11 mouse cellular contexts compared by ENCODE assay signal in genomic region chr7:44475046-44475614, GRCm38 (mm10). TPM values are rescaled to one million over a fixed set of nuclear protein-coding genes. Genes with fewer than 3 reads are reported as not detected.
DNase-seq lines count a peak whose midpoint lies in the region; ATAC-seq lines count a peak whose summit lies in the region.
"Had no signal": no experiment of that assay in that cellular context is flagged by ENCODE, and none has a peak within 500 bp of the region (broad histone marks: within the 10 kb centered on the region; RNA-seq: fewer than 3 reads in every experiment).

No protein-coding gene starts in this region.

- H3K27ac ChIP-seq in heart, embryonic 11.5 days (ENCODE audit: low read depth, low read length) = peak overlapping the region; percentile 100
- H3K27ac ChIP-seq in forebrain, embryonic 13.5 days = peak overlapping the region; percentile 55
- no peak overlapping the region for H3K27ac ChIP-seq in limb, embryonic 13.5 days

- H3K9me3 ChIP-seq in heart, embryonic 11.5 days (replicated peaks; ENCODE audit: control insufficient read depth, low read length) = no peaks in the 10 kb centered on the region
- no peaks in the 10 kb centered on the region for H3K9me3 ChIP-seq in forebrain, embryonic 13.5 days (replicated peaks)
- no peaks in the 10 kb centered on the region for H3K9me3 ChIP-seq in limb, embryonic 13.5 days

- H3K4me3 ChIP-seq in heart, embryonic 11.5 days (ENCODE audit: low read depth, low read length) = peak overlapping the region; percentile 58
- no peak overlapping the region for H3K4me3 ChIP-seq in forebrain, embryonic 13.5 days
- H3K4me3 ChIP-seq in limb, embryonic 13.5 days = no peak overlapping the region

- 12% methylated on average over 5 of the region's 5 CpGs for WGBS in heart, embryonic 11.5 days (ENCODE audit: insufficient replicate concordance)
- WGBS in forebrain, embryonic 13.5 days = 24% methylated on average over 5 of the region's 5 CpGs
- WGBS in limb, embryonic 13.5 days = 32% methylated on average over 5 of the region's 5 CpGs

- ATAC-seq in heart, embryonic 11.5 days (replicated peaks; ENCODE audit: insufficient number of reproducible peaks, low FRiP score, low TSS enrichment) = no peak
- peak; percentile 13; the same call in 1 of the 2 replicates for ATAC-seq in forebrain, embryonic 13.5 days
- ATAC-seq in limb, embryonic 13.5 days (ENCODE audit: low FRiP score, low read depth) = no peak

- peaks cover 42% of the 10 kb centered on the region for H3K4me1 ChIP-seq in heart, embryonic 11.5 days (ENCODE audit: control insufficient read depth, insufficient read depth, low read length)
- peaks cover 37% of the 10 kb centered on the region for H3K4me1 ChIP-seq in forebrain, embryonic 13.5 days
- peaks cover 27% of the 10 kb centered on the region for H3K4me1 ChIP-seq in limb, embryonic 13.5 days

- no peaks in the 10 kb centered on the region for H3K27me3 ChIP-seq in heart, embryonic 11.5 days (ENCODE audit: control insufficient read depth, insufficient read depth, low read length)
- H3K27me3 ChIP-seq in forebrain, embryonic 13.5 days = peaks cover 32% of the 10 kb centered on the region
- peaks cover 73% of the 10 kb centered on the region for H3K27me3 ChIP-seq in limb, embryonic 13.5 days

- peak overlapping the region; percentile 96 for H3K9ac ChIP-seq in heart, embryonic 11.5 days (ENCODE audit: low read depth, low read length)
- H3K9ac ChIP-seq in forebrain, embryonic 13.5 days = no peak overlapping the region
- H3K9ac ChIP-seq in limb, embryonic 13.5 days = no peak overlapping the region

- H3K4me2 ChIP-seq in heart, embryonic 11.5 days = peak overlapping the region; percentile 71
- no peak overlapping the region for H3K4me2 ChIP-seq in forebrain, embryonic 13.5 days
- peak overlapping the region; percentile 3; the same call in 1 of the 2 replicates for H3K4me2 ChIP-seq in limb, embryonic 13.5 days (replicated peaks)

- no peaks in the 10 kb centered on the region for H3K36me3 ChIP-seq in heart, embryonic 11.5 days (ENCODE audit: control insufficient read depth, insufficient read depth, low read length)
- peaks cover 2% of the 10 kb centered on the region; the same call in 1 of the 2 replicates for H3K36me3 ChIP-seq in forebrain, embryonic 13.5 days (ENCODE audit: poor library complexity, severe bottlenecking)
- H3K36me3 ChIP-seq in limb, embryonic 13.5 days = peaks cover 5% of the 10 kb centered on the region

- no peak for DNase-seq in heart, adult 8-10 months (ENCODE audit: low spot score)
- peak; percentile 79 for DNase-seq in brain, adult 2 months (ENCODE audit: low read depth, low spot score)
- DNase-seq in adrenal gland, postnatal 14 days = no peak
- DNase-seq in adrenal gland, postnatal 10 days = no peak
- DNase-seq in kidney, adult 8-10 months = no peak
- DNase-seq: kidney, adult 2 months; thymus, adult 18-20 months had no signal

RNA-seq across cellular contexts. Expression of gene Josd2, which starts 7.3 kb away (rescaled TPM):
- polyA plus RNA-seq in heart, embryonic 11.5 days (2014; fragmentation: Nextera tagmentation; extraction: Ambion mirVana) = 169 and 181 TPM in 2 replicates
- total RNA-seq in heart, adult 8-10 months (2022) = 100 to 1,000 TPM; 109 to 130 (median 125) TPM
- 49.0 and 56.1 TPM in 2 replicates for polyA plus RNA-seq in forebrain, embryonic 13.5 days (2015; fragmentation: Nextera tagmentation; extraction: Ambion mirVana)
- 87.7 and 91.3 TPM in 2 replicates for polyA plus RNA-seq in limb, embryonic 13.5 days (2015; fragmentation: Nextera tagmentation; extraction: Ambion mirVana)
- total RNA-seq in adrenal gland, postnatal 14 days (2021) = 45.9 and 51.2 TPM in 2 replicates
- total RNA-seq in adrenal gland, postnatal 10 days (2021) = 10 to 100 TPM; 42.2 to 52.0 TPM

RNA-seq across cellular contexts. Expression of gene Aspdh, which starts 9.9 kb away (rescaled TPM):
- polyA plus RNA-seq in heart, embryonic 11.5 days (2014; fragmentation: Nextera tagmentation; extraction: Ambion mirVana) = 1.3 and 1.5 TPM in 2 replicates
- total RNA-seq in heart, adult 8-10 months (2022) = 1 to 10 TPM in 1 of 4 experiments, under 1 TPM in 1, not detected in 2; 0.79 to 1.5 TPM
- polyA plus RNA-seq in forebrain, embryonic 13.5 days (2015; fragmentation: Nextera tagmentation; extraction: Ambion mirVana) = 3.8 and 4.0 TPM in 2 replicates
- polyA plus RNA-seq in limb, embryonic 13.5 days (2015; fragmentation: Nextera tagmentation; extraction: Ambion mirVana) = 0.36 TPM in 1 of 2 replicates, not detected in the other
- total RNA-seq in adrenal gland, postnatal 14 days (2021) = 0.75 and 13.0 TPM in 2 replicates
- total RNA-seq in adrenal gland, postnatal 10 days (2021) = 10 to 100 TPM in 1 of 2 experiments, 1 to 10 TPM in 1; 8.4 to 14.5 TPM

RNA-seq across cellular contexts. Expression of gene Emc10, which starts 21.2 kb away (rescaled TPM):
- polyA plus RNA-seq in heart, embryonic 11.5 days (2014; fragmentation: Nextera tagmentation; extraction: Ambion mirVana) = 75.1 and 87.1 TPM in 2 replicates
- total RNA-seq in heart, adult 8-10 months (2022) = 10 to 100 TPM; 73.8 to 84.8 (median 83.7) TPM
- 101 and 106 TPM in 2 replicates for polyA plus RNA-seq in forebrain, embryonic 13.5 days (2015; fragmentation: Nextera tagmentation; extraction: Ambion mirVana)
- polyA plus RNA-seq in limb, embryonic 13.5 days (2015; fragmentation: Nextera tagmentation; extraction: Ambion mirVana) = 104 and 106 TPM in 2 replicates
- total RNA-seq in adrenal gland, postnatal 14 days (2021) = 81.5 and 85.9 TPM in 2 replicates
- 10 to 100 TPM; 88.8 to 91.1 TPM for total RNA-seq in adrenal gland, postnatal 10 days (2021)

RNA-seq across cellular contexts. Expression of gene Fam71e1, which starts 21.3 kb away (rescaled TPM):
- polyA plus RNA-seq in heart, embryonic 11.5 days (2014; fragmentation: Nextera tagmentation; extraction: Ambion mirVana) = 8.9 and 10.6 TPM in 2 replicates
- 1 to 10 TPM; 2.5 to 6.7 (median 3.3) TPM for total RNA-seq in heart, adult 8-10 months (2022)
- 30.1 and 35.0 TPM in 2 replicates for polyA plus RNA-seq in forebrain, embryonic 13.5 days (2015; fragmentation: Nextera tagmentation; extraction: Ambion mirVana)
- 22.4 and 22.9 TPM in 2 replicates for polyA plus RNA-seq in limb, embryonic 13.5 days (2015; fragmentation: Nextera tagmentation; extraction: Ambion mirVana)
- total RNA-seq in adrenal gland, postnatal 14 days (2021) = 7.8 and 10.9 TPM in 2 replicates
- 10 to 100 TPM; 12.4 to 16.0 TPM for total RNA-seq in adrenal gland, postnatal 10 days (2021)

RNA-seq across cellular contexts. Expression of gene Lrrc4b, which starts 46.3 kb away (rescaled TPM):
- 2.4 and 3.5 TPM in 2 replicates for polyA plus RNA-seq in heart, embryonic 11.5 days (2014; fragmentation: Nextera tagmentation; extraction: Ambion mirVana)
- 10 to 100 TPM; 33.5 to 37.9 (median 36.4) TPM for total RNA-seq in heart, adult 8-10 months (2022)
- polyA plus RNA-seq in forebrain, embryonic 13.5 days (2015; fragmentation: Nextera tagmentation; extraction: Ambion mirVana) = 11.6 and 12.6 TPM in 2 replicates
- 1.00 and 1.2 TPM in 2 replicates for polyA plus RNA-seq in limb, embryonic 13.5 days (2015; fragmentation: Nextera tagmentation; extraction: Ambion mirVana)
- total RNA-seq in adrenal gland, postnatal 14 days (2021) = 6.1 and 7.7 TPM in 2 replicates
- 10 to 100 TPM in 1 of 2 experiments, 1 to 10 TPM in 1; 5.5 to 10.0 TPM for total RNA-seq in adrenal gland, postnatal 10 days (2021)
- total RNA-seq: liver, adult 2 months had no signal
- polyA plus RNA-seq: liver, adult 2 months had no signal
